Mouse (Mus musculus): ENCODE results near the gene Ethe1. TPM values are rescaled to one million over a fixed set of nuclear protein-coding genes. Genes with fewer than 3 reads are reported as not detected.
A peak's percentile ranks its signal among the peaks of the same experiment; 100 is the strongest.

Gene Ethe1
- polyA plus RNA-seq, 1 experiment from 2014 or later: 53.6 TPM

DNA sequence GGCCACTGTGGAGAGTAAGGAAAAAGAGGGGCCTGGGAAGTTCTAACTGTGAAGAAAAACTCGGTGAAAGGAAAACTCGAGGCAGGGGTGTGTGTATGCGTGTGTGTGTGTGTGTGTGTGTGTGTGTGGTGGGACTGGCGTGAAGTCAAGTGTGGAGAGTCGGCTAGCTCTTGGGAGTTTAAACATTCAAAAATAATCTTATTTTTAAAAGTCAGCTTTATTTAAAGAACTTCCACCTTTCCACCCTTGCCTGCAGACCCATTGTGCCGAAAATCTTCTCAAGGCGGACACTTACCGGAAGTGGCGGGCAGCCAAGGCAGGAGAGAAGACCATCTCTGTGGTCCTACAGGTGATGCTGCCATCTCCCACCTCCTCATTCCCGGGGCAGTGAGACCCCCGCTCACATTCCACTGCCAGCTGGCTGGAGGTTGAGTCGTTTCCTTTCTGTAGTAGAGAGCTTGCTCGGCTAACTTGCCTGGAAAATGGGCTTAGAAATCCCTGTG lies 39.8 kb upstream of the Ethe1 start:
- Histone ChIP-seq H3K9ac (ENCODE audit: low read depth, low read length) (peak overlapping the region; percentile 80), H3K36me3 (ENCODE audit: control insufficient read depth, insufficient read depth, low read length) (peaks cover 34% of the 10 kb centered on the region), H3K4me2 (replicated peaks; ENCODE audit: low read depth, low read length) (peak overlapping the region; percentile 76), H3K27ac (ENCODE audit: low read depth, low read length) (peak overlapping the region; percentile 77; the same call in 1 of the 2 replicates), H3K9me3 (ENCODE audit: control insufficient read depth, low read length) (no peaks in the 10 kb centered on the region), H3K27me3 (ENCODE audit: control insufficient read depth, insufficient read depth, low read length) (no peaks in the 10 kb centered on the region), H3K4me3 (ENCODE audit: low read length) (peak overlapping the region; percentile 91), H3K4me1 (ENCODE audit: control insufficient read depth, insufficient read depth, low read length) (peaks cover 15% of the 10 kb centered on the region)
- ATAC-seq (ENCODE audit: low FRiP score, low TSS enrichment): no peak
- WGBS: 20% methylated on average over 13 of the region's 13 CpGs

DNA sequence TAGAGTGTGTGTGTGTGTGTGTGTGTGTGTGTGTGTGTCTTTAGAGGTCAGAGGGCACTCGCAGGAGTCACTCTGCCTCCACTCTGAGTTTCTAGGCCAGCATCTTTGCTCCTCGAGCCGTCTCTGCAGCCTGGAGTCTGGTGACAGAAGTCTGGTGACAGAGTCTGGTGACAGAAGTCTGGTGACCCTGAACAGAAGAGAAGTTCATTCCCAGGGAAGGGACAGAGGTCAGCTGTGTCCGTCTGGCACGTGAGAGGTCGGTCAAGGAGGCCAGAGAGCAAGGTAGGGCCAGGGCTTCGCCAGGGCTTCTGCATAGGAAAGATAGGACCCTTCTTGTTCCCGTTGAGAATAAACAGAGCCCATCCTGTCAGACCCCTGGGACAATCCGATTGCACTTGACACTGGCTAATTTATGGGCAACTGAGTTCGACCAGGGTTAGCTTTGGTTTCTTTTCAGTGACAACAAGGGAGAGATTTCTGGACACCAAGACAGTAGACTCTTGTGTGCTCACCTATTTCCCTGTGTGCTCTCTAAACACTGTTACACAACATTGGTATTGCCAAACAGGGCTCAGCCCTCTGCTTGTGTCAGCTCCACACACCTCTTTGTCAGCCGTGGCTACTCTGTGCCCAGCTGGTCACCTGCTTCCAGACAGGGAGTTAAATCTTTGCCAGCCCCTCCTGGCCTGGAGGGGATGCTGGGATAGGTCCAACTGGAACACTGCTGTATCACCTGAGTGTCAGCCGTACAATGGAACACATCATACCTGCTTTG lies 35.2 kb upstream of the Ethe1 start:
- H3K4me3 ChIP-seq (ENCODE audit: low read length): no peak overlapping the region
- H3K27ac ChIP-seq (ENCODE audit: low read depth, low read length): no peak overlapping the region
- no peaks in the 10 kb centered on the region for H3K27me3 ChIP-seq (ENCODE audit: control insufficient read depth, insufficient read depth, low read length)
- no peaks in the 10 kb centered on the region for H3K9me3 ChIP-seq (ENCODE audit: control insufficient read depth, low read length)
- WGBS: 74% methylated on average over 12 of the region's 12 CpGs
- ATAC-seq (ENCODE audit: low FRiP score, low TSS enrichment): no peak
- peaks cover 11% of the 10 kb centered on the region for H3K4me1 ChIP-seq (ENCODE audit: control insufficient read depth, insufficient read depth, low read length)
- H3K4me2 ChIP-seq (replicated peaks; ENCODE audit: low read depth, low read length): no peak overlapping the region
- H3K9ac ChIP-seq (ENCODE audit: low read depth, low read length): no peak overlapping the region
- H3K36me3 ChIP-seq (ENCODE audit: control insufficient read depth, insufficient read depth, low read length): peaks cover 61% of the 10 kb centered on the region

DNA sequence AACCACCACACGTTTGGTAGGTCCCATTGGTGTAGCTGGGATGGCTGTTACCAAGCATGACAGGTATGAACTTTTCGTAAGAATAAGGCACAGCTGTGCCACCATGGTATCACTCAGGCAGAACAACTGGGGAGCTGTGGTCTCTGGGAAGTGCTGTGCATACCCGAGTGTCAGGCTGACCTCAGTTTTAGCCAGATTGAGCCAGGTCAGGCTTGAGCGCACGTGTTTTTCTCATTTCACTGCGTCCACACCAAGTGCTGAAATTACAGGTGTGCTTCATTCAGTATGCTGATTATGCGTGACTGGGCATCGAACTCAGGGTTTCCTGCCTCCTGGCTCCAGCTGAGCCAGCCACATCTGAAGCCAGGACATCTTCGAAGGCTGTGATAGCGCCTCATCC lies 31.6 kb upstream of the Ethe1 start:
- Histone ChIP-seq H3K27me3 (ENCODE audit: control insufficient read depth, insufficient read depth, low read length) (no peaks in the 10 kb centered on the region), H3K27ac (ENCODE audit: low read depth, low read length) (no peak overlapping the region), H3K4me1 (ENCODE audit: control insufficient read depth, insufficient read depth, low read length) (0 out of 2 replicates have a peak, but pooled peaks cover 2% of the 10 kb centered on the region), H3K4me2 (replicated peaks; ENCODE audit: low read depth, low read length) (no peak overlapping the region), H3K4me3 (ENCODE audit: low read length) (no peak overlapping the region), H3K9ac (ENCODE audit: low read depth, low read length) (no peak overlapping the region), H3K9me3 (ENCODE audit: control insufficient read depth, low read length) (no peaks in the 10 kb centered on the region), H3K36me3 (ENCODE audit: control insufficient read depth, insufficient read depth, low read length) (peaks cover 51% of the 10 kb centered on the region)
- 79% methylated on average over 10 of the region's 10 CpGs for WGBS
- ATAC-seq (ENCODE audit: low FRiP score, low TSS enrichment): 0 out of 2 replicates have a peak, but pooled peaks have one; percentile 24

DNA sequence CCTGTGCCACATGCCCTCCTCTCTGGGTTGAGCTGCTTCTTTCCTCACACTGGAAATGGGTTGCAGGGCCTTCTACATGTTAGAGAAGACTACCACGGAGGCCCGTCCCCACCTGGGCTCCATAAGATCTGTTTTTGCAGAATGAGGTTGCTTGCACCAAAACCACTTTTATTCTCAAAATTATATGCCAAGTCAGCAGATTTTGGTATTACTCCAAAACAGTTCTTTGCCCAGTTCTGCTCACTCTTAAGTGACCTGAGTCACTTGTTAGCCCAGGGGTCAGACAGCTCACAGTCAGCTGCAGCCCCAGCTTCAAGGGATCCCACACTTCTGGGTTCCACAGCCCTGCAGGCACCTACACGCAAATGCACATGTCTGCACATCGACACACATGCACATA lies 25.9 kb upstream of the Ethe1 start:
- Histone ChIP-seq H3K4me3 (ENCODE audit: low read length) (no peak overlapping the region), H3K36me3 (ENCODE audit: control insufficient read depth, insufficient read depth, low read length) (peaks cover 53% of the 10 kb centered on the region), H3K4me1 (ENCODE audit: control insufficient read depth, insufficient read depth, low read length) (no peaks in the 10 kb centered on the region), H3K27ac (ENCODE audit: low read depth, low read length) (no peak overlapping the region), H3K9ac (ENCODE audit: low read depth, low read length) (no peak overlapping the region), H3K27me3 (ENCODE audit: control insufficient read depth, insufficient read depth, low read length) (no peaks in the 10 kb centered on the region), H3K4me2 (replicated peaks; ENCODE audit: low read depth, low read length) (no peak overlapping the region), H3K9me3 (ENCODE audit: control insufficient read depth, low read length) (no peaks in the 10 kb centered on the region)
- WGBS: 82% methylated on average over 4 of the region's 4 CpGs
- no peak for ATAC-seq (ENCODE audit: low FRiP score, low TSS enrichment)

DNA sequence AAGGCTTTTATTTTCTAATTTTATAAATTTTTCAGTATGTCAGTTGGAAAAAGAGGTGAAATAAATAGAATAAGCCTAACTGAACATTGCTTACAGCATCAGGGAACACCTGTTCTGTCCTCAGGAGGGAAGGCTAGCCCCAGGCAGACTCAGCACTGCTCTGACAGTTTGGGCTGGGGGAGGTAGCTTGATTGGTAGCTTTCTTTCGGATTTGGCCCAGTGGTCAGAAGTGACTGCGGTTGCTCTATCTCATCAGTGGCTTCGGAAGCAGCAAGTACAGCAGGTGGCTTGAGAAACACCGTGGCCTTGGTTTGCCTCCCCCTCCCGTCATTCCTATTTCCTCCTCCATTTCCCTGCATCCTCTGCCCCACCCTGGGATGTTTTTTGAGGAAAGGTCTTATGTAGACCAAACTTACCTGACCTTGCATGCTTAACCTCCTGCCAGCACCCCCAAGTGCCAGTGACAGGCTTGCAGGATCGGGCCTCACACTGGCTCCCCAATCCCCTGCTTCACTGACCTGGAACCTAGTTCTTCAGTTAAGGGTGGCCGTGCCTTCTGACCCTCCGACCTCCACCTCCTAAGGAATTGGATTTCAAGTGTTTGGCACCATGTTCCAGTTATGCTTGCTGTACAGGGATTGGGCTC lies 24.0 kb upstream of the Ethe1 start:
- Histone ChIP-seq H3K36me3 (ENCODE audit: control insufficient read depth, insufficient read depth, low read length) (peaks cover 67% of the 10 kb centered on the region), H3K4me2 (replicated peaks; ENCODE audit: low read depth, low read length) (no peak overlapping the region), H3K4me3 (ENCODE audit: low read length) (no peak overlapping the region), H3K27me3 (ENCODE audit: control insufficient read depth, insufficient read depth, low read length) (no peaks in the 10 kb centered on the region), H3K9ac (ENCODE audit: low read depth, low read length) (no peak overlapping the region), H3K27ac (ENCODE audit: low read depth, low read length) (no peak overlapping the region), H3K9me3 (ENCODE audit: control insufficient read depth, low read length) (no peaks in the 10 kb centered on the region), H3K4me1 (ENCODE audit: control insufficient read depth, insufficient read depth, low read length) (no peaks in the 10 kb centered on the region)
- no peak for ATAC-seq (ENCODE audit: low FRiP score, low TSS enrichment)
- WGBS: 53% methylated on average over 8 of the region's 8 CpGs

DNA sequence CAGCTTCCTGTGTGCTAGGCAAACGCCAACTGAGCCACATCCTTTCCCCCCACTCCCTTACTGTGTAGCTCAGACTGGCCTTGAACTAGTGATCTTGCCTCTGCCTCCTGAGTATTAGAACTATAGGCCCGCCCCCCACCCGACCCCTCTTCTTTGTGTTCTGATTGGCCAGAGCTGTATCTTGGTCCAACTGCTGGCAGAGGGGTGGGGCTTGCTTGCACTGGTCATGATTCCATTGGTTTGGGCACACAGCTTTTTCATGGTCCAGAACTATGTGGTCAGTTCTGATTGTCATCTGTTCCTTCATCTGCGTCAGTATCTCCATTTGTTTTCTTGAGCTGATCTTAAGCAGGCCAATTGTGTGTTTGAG lies 23.5 kb upstream of the Ethe1 start:
- H3K4me3 ChIP-seq (ENCODE audit: low read length): no peak overlapping the region
- peaks cover 72% of the 10 kb centered on the region for H3K36me3 ChIP-seq (ENCODE audit: control insufficient read depth, insufficient read depth, low read length)
- H3K4me1 ChIP-seq (ENCODE audit: control insufficient read depth, insufficient read depth, low read length): no peaks in the 10 kb centered on the region
- H3K9ac ChIP-seq (ENCODE audit: low read depth, low read length): no peak overlapping the region
- ATAC-seq (ENCODE audit: low FRiP score, low TSS enrichment): no peak
- no peak overlapping the region for H3K4me2 ChIP-seq (replicated peaks; ENCODE audit: low read depth, low read length)
- WGBS: 81% methylated on average over 4 of the region's 4 CpGs
- H3K27ac ChIP-seq (ENCODE audit: low read depth, low read length): no peak overlapping the region
- no peaks in the 10 kb centered on the region for H3K9me3 ChIP-seq (ENCODE audit: control insufficient read depth, low read length)
- no peaks in the 10 kb centered on the region for H3K27me3 ChIP-seq (ENCODE audit: control insufficient read depth, insufficient read depth, low read length)

DNA sequence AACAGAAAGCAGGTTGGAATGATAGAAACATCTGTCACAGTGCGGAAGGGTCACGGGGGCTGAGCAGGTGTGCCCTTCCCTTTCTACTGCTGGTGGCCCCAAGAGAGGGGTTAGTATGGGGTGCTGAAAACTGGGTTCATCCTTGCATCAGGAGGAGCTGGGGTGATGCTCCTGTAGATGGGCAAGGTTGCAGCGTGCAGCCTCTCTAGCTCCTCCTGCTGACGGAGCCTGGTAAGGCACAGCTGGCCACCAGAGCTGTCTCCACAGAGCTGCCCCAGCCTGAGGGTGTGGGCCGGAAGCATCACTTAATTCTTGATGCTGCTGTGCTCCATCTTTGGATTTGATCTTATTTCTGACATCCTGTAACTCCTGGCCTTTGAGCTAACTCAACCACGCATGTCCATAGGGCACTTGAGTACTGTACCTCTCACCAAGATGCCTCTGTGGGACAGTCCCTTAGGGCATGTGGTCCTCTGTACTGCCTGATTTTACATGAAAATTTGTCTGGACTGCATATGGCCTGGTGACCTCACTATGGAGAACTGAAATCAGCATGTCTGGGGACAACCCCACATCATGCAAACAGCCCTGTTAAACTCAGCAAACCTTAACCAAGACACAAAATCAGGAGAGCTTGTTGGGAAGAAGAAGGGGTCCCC lies 22.6 kb upstream of the Ethe1 start:
- 66% methylated on average over 6 of the region's 6 CpGs for whole genome bisulfite sequencing
- peak; percentile 25; the same call in 1 of the 2 replicates for ATAC-seq (ENCODE audit: low FRiP score, low TSS enrichment)
- Histone ChIP-seq H3K27ac (ENCODE audit: low read depth, low read length) (no peak overlapping the region), H3K36me3 (ENCODE audit: control insufficient read depth, insufficient read depth, low read length) (peaks cover 72% of the 10 kb centered on the region), H3K4me1 (ENCODE audit: control insufficient read depth, insufficient read depth, low read length) (no peaks in the 10 kb centered on the region), H3K4me2 (replicated peaks; ENCODE audit: low read depth, low read length) (no peak overlapping the region), H3K9ac (ENCODE audit: low read depth, low read length) (no peak overlapping the region), H3K27me3 (ENCODE audit: control insufficient read depth, insufficient read depth, low read length) (no peaks in the 10 kb centered on the region), H3K4me3 (ENCODE audit: low read length) (no peak overlapping the region), H3K9me3 (ENCODE audit: control insufficient read depth, low read length) (no peaks in the 10 kb centered on the region)

DNA sequence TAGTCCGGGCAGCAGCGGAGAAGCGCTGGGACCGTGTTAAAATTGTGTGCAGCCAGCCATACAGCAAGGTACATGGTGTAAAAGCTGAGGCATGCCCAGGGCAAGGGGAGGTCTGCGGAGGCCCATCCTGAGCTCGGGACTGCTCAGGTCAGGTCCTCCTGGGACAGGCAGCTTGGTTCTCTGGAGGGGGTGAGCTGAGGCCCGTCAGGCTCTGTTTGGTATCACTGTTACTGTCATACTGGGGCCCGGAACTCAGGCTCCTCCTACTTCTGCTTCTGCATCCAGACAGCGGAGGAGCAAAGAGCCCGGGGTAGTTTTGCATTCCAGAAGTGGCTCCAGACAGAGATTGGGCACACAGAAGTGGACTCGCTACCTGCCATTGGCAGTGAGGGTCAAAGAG lies 21.7 kb upstream of the Ethe1 start:
- WGBS: 96% methylated on average over 11 of the region's 11 CpGs
- no peak overlapping the region for H3K27ac ChIP-seq (ENCODE audit: low read depth, low read length)
- no peaks in the 10 kb centered on the region for H3K4me1 ChIP-seq (ENCODE audit: control insufficient read depth, insufficient read depth, low read length)
- H3K27me3 ChIP-seq (ENCODE audit: control insufficient read depth, insufficient read depth, low read length): no peaks in the 10 kb centered on the region
- no peak overlapping the region for H3K4me2 ChIP-seq (replicated peaks; ENCODE audit: low read depth, low read length)
- H3K4me3 ChIP-seq (ENCODE audit: low read length): no peak overlapping the region
- ATAC-seq (ENCODE audit: low FRiP score, low TSS enrichment): no peak
- no peak overlapping the region for H3K9ac ChIP-seq (ENCODE audit: low read depth, low read length)
- H3K9me3 ChIP-seq (ENCODE audit: control insufficient read depth, low read length): no peaks in the 10 kb centered on the region
- peaks cover 72% of the 10 kb centered on the region for H3K36me3 ChIP-seq (ENCODE audit: control insufficient read depth, insufficient read depth, low read length)

DNA sequence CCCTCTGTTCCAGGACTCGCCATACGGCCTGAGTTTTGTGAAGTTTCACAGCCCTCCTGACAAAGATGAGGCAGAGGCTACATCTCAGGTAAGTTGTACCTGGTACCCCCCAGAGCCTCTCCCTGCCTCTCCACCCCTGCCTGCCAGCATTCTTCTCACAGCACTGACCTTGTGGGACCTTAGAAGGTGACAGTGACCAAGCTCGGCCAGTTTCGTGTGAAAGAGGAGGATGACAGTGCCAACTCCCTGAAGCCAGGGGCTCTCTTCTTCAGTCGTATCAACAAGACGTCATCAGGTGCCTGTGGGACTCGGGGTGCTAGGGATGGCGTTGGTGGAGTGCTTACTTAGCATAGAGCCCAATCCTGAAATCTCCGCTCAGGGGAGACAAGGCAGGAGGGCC lies 21.1 kb upstream of the Ethe1 start:
- H3K4me1 ChIP-seq (ENCODE audit: control insufficient read depth, insufficient read depth, low read length): no peaks in the 10 kb centered on the region
- 93% methylated on average over 9 of the region's 9 CpGs for WGBS

More for the DNA sequence above, 21.1 kb upstream of the Ethe1 start:
- peaks cover 72% of the 10 kb centered on the region for H3K36me3 ChIP-seq (ENCODE audit: control insufficient read depth, insufficient read depth, low read length)
- ATAC-seq (ENCODE audit: low FRiP score, low TSS enrichment): no peak
- H3K27ac ChIP-seq (ENCODE audit: low read depth, low read length): no peak overlapping the region
- no peaks in the 10 kb centered on the region for H3K27me3 ChIP-seq (ENCODE audit: control insufficient read depth, insufficient read depth, low read length)
- no peak overlapping the region for H3K4me2 ChIP-seq (replicated peaks; ENCODE audit: low read depth, low read length)
- H3K9ac ChIP-seq (ENCODE audit: low read depth, low read length): no peak overlapping the region
- H3K4me3 ChIP-seq (ENCODE audit: low read length): no peak overlapping the region
- no peaks in the 10 kb centered on the region for H3K9me3 ChIP-seq (ENCODE audit: control insufficient read depth, low read length)
